Mouse (Mus musculus) embryonic facial prominence, embryonic 14.5 days (tissue): ENCODE measurements around the gene Klf16. TPM values are rescaled to one million over a fixed set of nuclear protein-coding genes. Genes with fewer than 3 reads are reported as not detected.
A peak's percentile ranks its signal among the peaks of the same experiment; 100 is the strongest.

Source experiments
- ATAC-seq: fragments of 200-750 bp; cut with Nextera tagmentation; 2 replicates; pipeline ENCODE4 v1.8.0; 2017; ENCODE audit warnings: low read depth, moderate number of reproducible peaks, moderate TSS enrichment
- DNase-seq: peaks from one replicate; pipeline ENCODE4 v3.0.0-alpha.2; 2015; ENCODE audit warnings: low spot score
- H3K27ac ChIP-seq: fragments of 300-500 bp; sonication (generic); replicated peaks from 2 replicates; pipeline ENCODE4 v1.5.1; 2014; ENCODE audit warnings: low read depth, mild to moderate bottlenecking, low read length, moderate library complexity
- H3K27me3 ChIP-seq: fragments of 300-500 bp; sonication (generic); replicated peaks from 2 replicates; pipeline ENCODE4 v1.6.1; 2014; ENCODE audit warnings: low read length; ENCODE audit not compliant: control insufficient read depth, insufficient read depth
- H3K36me3 ChIP-seq: fragments of 300-500 bp; sonication (generic); 2 replicates; pipeline ENCODE4 v1.6.1; 2014; ENCODE audit warnings: low read length, mixed read lengths; ENCODE audit not compliant: control insufficient read depth, insufficient read depth
- H3K4me1 ChIP-seq: fragments of 300-500 bp; sonication (generic); 2 replicates; pipeline ENCODE4 v1.6.1; 2014; ENCODE audit warnings: antibody characterized with exemption, low read length; ENCODE audit not compliant: control insufficient read depth, insufficient read depth
- H3K4me2 ChIP-seq: fragments of 300-500 bp; sonication (generic); 2 replicates; pipeline ENCODE4 v1.6.1; 2014; ENCODE audit warnings: low read depth, mild to moderate bottlenecking, low read length, moderate library complexity, mixed read lengths
- H3K4me3 ChIP-seq: fragments of 300-500 bp; sonication (generic); 2 replicates; pipeline ENCODE4 v1.5.1; 2014; ENCODE audit warnings: low read depth, mild to moderate bottlenecking, low read length
- H3K9ac ChIP-seq: fragments of 300-500 bp; sonication (generic); 2 replicates; pipeline ENCODE4 v1.6.1; 2014; ENCODE audit warnings: low read depth, mild to moderate bottlenecking, low read length, moderate library complexity, mixed read lengths
- H3K9me3 ChIP-seq: fragments of 300-500 bp; sonication (generic); 2 replicates; pipeline ENCODE4 v1.6.1; 2016; ENCODE audit warnings: low read length; ENCODE audit not compliant: control insufficient read depth
- WGBS: fragments of 180-500 bp; shearing (Covaris S2); extraction: QIAGEN DNeasy Blood & Tissue Kit; methylation state at CpG from one replicate; pipeline ENCODE4 v1.1.7; 2014; 5-methylcytosine and 5-hydroxymethylcytosine counted together
- polyA plus RNA-seq: library from polyadenylated mRNA; unstranded; fragments of >200 nt; fragmentation: Nextera tagmentation; extraction: Ambion mirVana; gene quantifications from 2 replicates; pipeline ENCODE4 v1.2.1, GENCODE M21; 2014

Gene Klf16
- polyA plus RNA-seq, 1 experiment from 2014 or later = 9.7 TPM

DNA sequence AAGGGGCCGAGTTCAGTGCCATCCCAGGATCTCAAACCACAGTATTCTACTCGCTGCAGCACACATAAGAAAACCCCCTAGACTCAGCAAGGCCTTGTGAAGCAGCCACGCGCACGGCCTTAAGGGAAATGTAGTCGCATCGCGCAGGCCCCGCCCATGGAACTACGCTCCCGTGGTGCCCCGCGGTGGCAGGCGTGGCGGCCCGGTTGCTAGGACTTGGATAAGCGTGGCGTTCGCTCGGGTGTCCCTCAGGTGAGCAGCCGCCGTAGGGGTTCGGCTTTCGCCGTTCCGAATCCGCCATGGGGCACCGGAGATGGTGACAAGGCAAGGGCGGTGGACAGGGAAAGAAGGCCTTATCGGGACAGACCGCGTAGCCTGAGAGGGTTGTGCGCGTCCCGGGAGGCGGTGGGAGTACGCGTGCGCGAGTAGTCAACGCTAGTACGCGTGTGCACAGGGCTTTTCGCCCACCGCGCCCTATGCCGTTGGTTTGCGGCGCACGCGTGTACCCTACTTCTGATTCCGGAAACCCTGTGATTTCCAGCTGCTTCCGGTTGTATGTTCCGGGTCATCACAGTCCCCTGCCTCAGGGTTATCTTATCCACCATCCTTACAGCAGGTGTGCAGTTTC lies 25.7 kb upstream of the Klf16 start, which contains the start of the genes Scamp4 and Adat3:
Gene Scamp4, plus strand, starts transcription at position 175 of the 628 bp plus-strand sequence.
Gene Adat3, plus strand, starts transcription at position 183 of the 628 bp plus-strand sequence.
- Histone ChIP-seq H3K27ac (peak within 1 kb of the TSS; percentile 78), H3K4me2 (peak within 1 kb of the TSS; percentile 94), H3K36me3 (peaks cover 17% of the 10 kb centered on the region), H3K9ac (peak within 1 kb of the TSS; percentile 69), H3K9me3 (no peaks in the 10 kb centered on the region), H3K4me3 (peak within 1 kb of the TSS; percentile 64), H3K4me1 (peaks cover 16% of the 10 kb centered on the region), H3K27me3 (no peaks in the 10 kb centered on the region)
- ATAC-seq (peak; percentile 97), DNase-seq (peak; percentile 98)
- under 1% methylated on average over 47 of the region's 54 CpGs for WGBS

- Histone ChIP-seq H3K4me1 (no peaks in the 10 kb centered on the region), H3K36me3 (no peaks in the 10 kb centered on the region), H3K9me3 (no peaks in the 10 kb centered on the region), H3K27me3 (no peaks in the 10 kb centered on the region), H3K27ac (no peak overlapping the region), H3K4me3 (no peak overlapping the region), H3K9ac (no peak overlapping the region), H3K4me2 (no peak overlapping the region)
- 46% methylated on average over 4 of the region's 4 CpGs for WGBS
- DNase-seq = no peak
- no peak for ATAC-seq
Observed at GRCm38 (mm10) chr10:80596318-80596717, 19.2 kb upstream of the Klf16 start.

DNA sequence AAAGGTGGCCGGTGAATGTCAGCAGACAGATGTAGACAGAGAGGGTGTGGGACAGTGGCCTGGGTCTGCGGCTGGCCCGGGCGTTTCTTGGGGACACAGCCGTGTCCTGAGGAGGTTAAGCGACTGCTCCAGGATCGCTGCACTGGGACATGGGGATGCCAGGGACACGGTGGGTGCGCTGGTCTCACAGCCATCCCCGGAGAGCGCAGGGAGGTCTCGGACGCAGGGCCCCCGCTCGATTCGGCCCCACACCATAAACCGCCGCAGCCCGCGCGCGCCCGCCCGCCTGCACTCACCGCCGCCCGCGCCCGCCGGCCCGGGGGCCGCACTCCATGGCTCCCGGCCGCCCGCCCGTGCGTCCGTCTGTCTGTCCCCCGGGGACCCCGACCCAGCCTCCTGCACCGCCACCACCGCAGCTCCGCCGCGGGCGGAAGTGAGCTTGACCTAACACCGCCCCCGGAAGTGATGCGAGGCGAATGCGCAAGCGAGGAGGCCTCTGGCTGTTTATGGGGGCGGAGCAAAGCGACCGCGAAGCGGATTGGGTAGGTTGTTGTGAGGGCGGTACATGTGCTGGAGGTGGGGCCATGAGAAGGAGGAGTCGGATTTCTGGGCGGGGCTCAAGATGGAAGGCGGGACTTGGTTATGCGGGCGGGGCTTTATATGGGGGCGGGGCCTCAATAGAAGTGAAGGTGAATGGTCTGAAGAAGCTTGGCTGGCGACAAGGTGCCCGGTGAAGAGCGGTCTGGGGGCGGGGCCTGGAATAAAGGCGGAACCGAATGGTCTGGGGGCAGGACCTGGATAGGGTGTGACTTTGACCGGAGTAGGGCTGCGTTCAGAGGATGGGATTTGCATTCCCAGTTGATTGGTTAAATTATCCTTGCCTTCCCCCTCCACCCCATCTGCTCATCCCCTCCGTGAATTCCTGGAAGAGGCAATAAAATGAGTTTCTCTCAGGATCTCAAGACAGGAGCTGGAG lies 13.0 kb upstream of the Klf16 start, which contains the start of gene Abhd17a:
Gene Abhd17a, minus strand, starts transcription at position 463 of the 976 bp plus-strand sequence.
- peaks cover 11% of the 10 kb centered on the region for H3K4me1 ChIP-seq
- ATAC-seq (peak; percentile 97), DNase-seq (peak; percentile 99)
- H3K9me3 ChIP-seq = no peaks in the 10 kb centered on the region
- peak within 1 kb of the TSS; percentile 98 for H3K4me2 ChIP-seq
- under 1% methylated on average over 42 of the region's 73 CpGs for WGBS
- no peaks in the 10 kb centered on the region for H3K27me3 ChIP-seq
- peaks cover 14% of the 10 kb centered on the region for H3K36me3 ChIP-seq
- H3K27ac ChIP-seq = peak within 1 kb of the TSS; percentile 65
- H3K9ac ChIP-seq = peak within 1 kb of the TSS; percentile 94
- H3K4me3 ChIP-seq = peak within 1 kb of the TSS; percentile 99

DNA sequence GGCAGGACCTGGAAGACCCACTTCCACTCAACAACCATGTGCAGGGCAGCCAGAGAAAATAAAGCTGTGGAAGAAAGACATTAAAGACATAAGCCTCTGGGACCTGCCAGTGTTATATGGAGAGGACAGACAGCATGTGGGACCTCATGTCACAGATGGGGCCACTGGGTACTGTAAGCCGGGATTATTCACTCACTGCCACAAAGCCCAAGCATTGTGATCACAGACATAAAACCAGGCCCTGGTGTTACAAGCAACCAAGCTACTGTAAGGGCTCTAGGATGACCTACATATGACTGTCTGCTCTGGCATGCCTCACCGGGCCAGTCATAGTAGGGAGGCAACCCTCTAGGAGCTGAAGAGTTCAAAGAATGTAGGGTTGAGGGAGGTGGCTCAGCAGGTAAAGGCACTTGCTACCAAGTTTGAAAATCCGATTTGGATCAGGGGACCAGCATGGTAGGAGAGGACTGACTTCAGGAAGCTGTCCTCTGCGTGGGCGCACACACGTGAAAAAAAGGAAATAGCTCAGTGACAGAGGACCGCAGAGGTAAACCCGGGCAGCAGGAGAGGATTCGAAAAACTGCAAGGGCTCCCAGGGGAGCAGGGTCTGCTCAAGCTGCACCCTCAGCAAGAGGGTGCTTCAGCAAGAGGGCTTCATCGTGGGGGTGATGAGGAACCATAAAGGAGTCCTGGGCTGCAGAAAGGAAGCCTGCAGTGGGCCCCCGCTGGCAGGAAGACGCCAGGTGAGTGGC lies 12.2 kb upstream of the Klf16 start:
- peak overlapping the region; percentile 99 for H3K4me3 ChIP-seq
- no peak for DNase-seq
- peaks cover 17% of the 10 kb centered on the region for H3K36me3 ChIP-seq
- no peak for ATAC-seq
- peak overlapping the region; percentile 65; the same call in 1 of the 2 replicates for H3K27ac ChIP-seq
- peak overlapping the region; percentile 98 for H3K4me2 ChIP-seq
- WGBS = 16% methylated on average over 12 of the region's 12 CpGs
- H3K9me3 ChIP-seq = no peaks in the 10 kb centered on the region
- H3K9ac ChIP-seq = peak overlapping the region; percentile 94
- no peaks in the 10 kb centered on the region for H3K27me3 ChIP-seq
- peaks cover 11% of the 10 kb centered on the region for H3K4me1 ChIP-seq

GRCm38 (mm10) chr10:80587305-80587657 lies 10.2 kb upstream of the Klf16 start:
- Histone ChIP-seq H3K36me3 (peaks cover 36% of the 10 kb centered on the region), H3K27me3 (no peaks in the 10 kb centered on the region), H3K4me2 (no peak overlapping the region), H3K9ac (no peak overlapping the region), H3K9me3 (no peaks in the 10 kb centered on the region), H3K4me3 (no peak overlapping the region), H3K27ac (peak overlapping the region; percentile 16; the same call in 1 of the 2 replicates), H3K4me1 (peaks cover 11% of the 10 kb centered on the region)
- DNase-seq (peak; percentile 44), ATAC-seq (no peak)
- WGBS = 45% methylated on average over 3 of the region's 4 CpGs

GRCm38 (mm10) chr10:80586407-80587304 lies 9.5 kb upstream of the Klf16 start:
- ATAC-seq (no peak), DNase-seq (no peak)
- peak overlapping the region; percentile 13; the same call in 1 of the 2 replicates for H3K4me2 ChIP-seq
- H3K9me3 ChIP-seq = no peaks in the 10 kb centered on the region
- no peak overlapping the region; the same call in 1 of the 2 replicates for H3K4me3 ChIP-seq
- H3K9ac ChIP-seq = peak overlapping the region; percentile 25; the same call in 1 of the 2 replicates
- no peaks in the 10 kb centered on the region for H3K27me3 ChIP-seq
- WGBS = 94% methylated on average over 35 of the region's 51 CpGs
- peak overlapping the region; percentile 16; the same call in 1 of the 2 replicates for H3K27ac ChIP-seq
- peaks cover 11% of the 10 kb centered on the region for H3K4me1 ChIP-seq
- H3K36me3 ChIP-seq = peaks cover 38% of the 10 kb centered on the region

- DNase-seq = no peak
- 92% methylated on average over 6 of the region's 8 CpGs for WGBS
- Histone ChIP-seq H3K4me2 (peak overlapping the region; percentile 13; the same call in 1 of the 2 replicates), H3K27me3 (no peaks in the 10 kb centered on the region), H3K4me1 (peaks cover 11% of the 10 kb centered on the region), H3K9me3 (no peaks in the 10 kb centered on the region), H3K4me3 (no peak overlapping the region), H3K9ac (no peak overlapping the region), H3K27ac (no peak overlapping the region), H3K36me3 (peaks cover 38% of the 10 kb centered on the region)
- ATAC-seq = no peak
Observed at GRCm38 (mm10) chr10:80585581-80585980, 8.5 kb upstream of the Klf16 start.
